ENCODE assay signal across 8 mouse cellular contexts in the genomic region with DNA sequence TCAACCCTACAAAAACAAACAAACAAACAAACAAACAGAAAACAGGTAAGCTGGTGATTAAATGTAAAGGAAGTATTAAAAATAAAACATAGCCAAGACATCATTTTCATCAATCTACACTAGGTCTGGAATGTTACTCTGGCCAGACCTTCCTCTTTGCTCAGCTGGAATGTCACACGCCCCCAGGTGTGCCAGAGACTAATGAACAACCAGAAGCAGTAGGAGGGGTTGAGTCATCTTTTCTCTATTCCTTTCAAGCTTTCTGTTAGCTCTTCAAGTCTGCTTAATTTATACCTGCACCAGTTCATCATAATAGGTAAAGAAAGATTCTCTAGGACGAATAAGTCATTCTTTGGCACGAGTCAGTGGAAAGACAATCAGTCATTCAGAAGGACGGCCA. TPM values are rescaled to one million over a fixed set of nuclear protein-coding genes. Genes with fewer than 3 reads are reported as not detected.
DNase-seq lines count a peak whose midpoint lies in the region; ATAC-seq and TF ChIP-seq lines count a peak whose summit lies in the region.

No protein-coding gene starts in this region.

- peak overlapping the region; percentile 85 for H3K9ac ChIP-seq in forebrain, embryonic 14.5 days (ENCODE audit: low read length)
- H3K9ac ChIP-seq in liver, embryonic 15.5 days: peak overlapping the region; percentile 80

- 31% methylated on average over 4 of the region's 4 CpGs for WGBS in heart, embryonic 10.5 days
- WGBS in forebrain, embryonic 14.5 days: 26% methylated on average over 4 of the region's 4 CpGs
- 20% methylated on average over 4 of the region's 4 CpGs for WGBS in liver, embryonic 15.5 days (ENCODE audit: insufficient replicate concordance)

- no peaks in the 10 kb centered on the region for H3K27me3 ChIP-seq in heart, embryonic 10.5 days (ENCODE audit: insufficient read depth, poor library complexity, severe bottlenecking)
- H3K27me3 ChIP-seq in E14TG2a.4 (ENCODE audit: insufficient read depth, low read length): no peaks in the 10 kb centered on the region
- no peaks in the 10 kb centered on the region for H3K27me3 ChIP-seq in forebrain, embryonic 14.5 days (replicated peaks; ENCODE audit: control insufficient read depth, insufficient read depth, low read length)
- H3K27me3 ChIP-seq in liver, embryonic 15.5 days: no peaks in the 10 kb centered on the region

- TF ChIP-seq CTCF in E14TG2a.4 (conservative IDR thresholded peaks at IDR 0.05; ENCODE audit: low read length): no peak

- peak overlapping the region; percentile 88 for H3K4me2 ChIP-seq in forebrain, embryonic 14.5 days (ENCODE audit: low read length)
- peak overlapping the region; percentile 79 for H3K4me2 ChIP-seq in liver, embryonic 15.5 days

- H3K4me3 ChIP-seq in heart, embryonic 10.5 days: peak overlapping the region; percentile 87
- peak overlapping the region; percentile 96 for H3K4me3 ChIP-seq in E14TG2a.4 (replicated peaks; ENCODE audit: low read length)
- peak overlapping the region; percentile 87 for H3K4me3 ChIP-seq in forebrain, embryonic 14.5 days (ENCODE audit: low read depth, low read length)
- H3K4me3 ChIP-seq in liver, embryonic 15.5 days (replicated peaks): peak overlapping the region; percentile 79

- no peak for ATAC-seq in forebrain, embryonic 14.5 days
- no peak for ATAC-seq in liver, embryonic 15.5 days (ENCODE audit: insufficient read depth)
- ATAC-seq in cerebellum, adult (ENCODE audit: insufficient number of reproducible peaks, low FRiP score, low TSS enrichment): no peak

- DNase-seq in heart, embryonic 10.5 days (ENCODE audit: low spot score): no peak
- DNase-seq in heart, postnatal 25 days (ENCODE audit: low spot score): no peak
- no peak for DNase-seq in forebrain, embryonic 14.5 days (ENCODE audit: low spot score)
- no peak for DNase-seq in adrenal gland, postnatal 36 days
- DNase-seq in left cerebral cortex, postnatal 14 days (ENCODE audit: low spot score in 2 of 2): no peak

- peaks cover 22% of the 10 kb centered on the region for H3K36me3 ChIP-seq in heart, embryonic 10.5 days
- H3K36me3 ChIP-seq in E14TG2a.4 (ENCODE audit: insufficient read depth, low read length): peaks cover 53% of the 10 kb centered on the region
- peaks cover 13% of the 10 kb centered on the region for H3K36me3 ChIP-seq in forebrain, embryonic 14.5 days (ENCODE audit: control insufficient read depth, insufficient read depth, low read length)
- peaks cover 14% of the 10 kb centered on the region for H3K36me3 ChIP-seq in liver, embryonic 15.5 days (replicated peaks)

- intact Hi-C loops in heart, postnatal 25 days (cut with DNase I): loop anchor here (5.0 kb wide), 1 partner anchor 109 kb away; the partner anchor contains the start of gene Exoc3
- intact Hi-C loops in left cerebral cortex, postnatal 14 days (cut with DNase I): no loop called here

- H3K9me3 ChIP-seq in heart, embryonic 10.5 days: no peaks in the 10 kb centered on the region
- H3K9me3 ChIP-seq in E14TG2a.4 (ENCODE audit: low read length): no peaks in the 10 kb centered on the region
- H3K9me3 ChIP-seq in forebrain, embryonic 14.5 days (replicated peaks; ENCODE audit: control insufficient read depth, low read length): no peaks in the 10 kb centered on the region
- no peaks in the 10 kb centered on the region for H3K9me3 ChIP-seq in liver, embryonic 15.5 days (replicated peaks)

- no peak overlapping the region; the same call in 1 of the 2 replicates for H3K27ac ChIP-seq in heart, embryonic 10.5 days
- no peak overlapping the region for H3K27ac ChIP-seq in forebrain, embryonic 14.5 days (ENCODE audit: low read depth, low read length)
- peak overlapping the region; percentile 76 for H3K27ac ChIP-seq in liver, embryonic 15.5 days (replicated peaks)

- peaks cover 11% of the 10 kb centered on the region for H3K4me1 ChIP-seq in heart, embryonic 10.5 days
- peaks cover 19% of the 10 kb centered on the region for H3K4me1 ChIP-seq in E14TG2a.4 (replicated peaks; ENCODE audit: low read depth, low read length)
- H3K4me1 ChIP-seq in forebrain, embryonic 14.5 days (ENCODE audit: control insufficient read depth, insufficient read depth, low read length): peaks cover 7% of the 10 kb centered on the region
- H3K4me1 ChIP-seq in liver, embryonic 15.5 days (replicated peaks): peaks cover 33% of the 10 kb centered on the region

RNA-seq across cellular contexts. Expression of gene Pdcd6, which starts 1.0 kb away (rescaled TPM):
- 106 and 126 TPM in 2 replicates for polyA plus RNA-seq in heart, embryonic 10.5 days (2016; fragmentation: Nextera tagmentation; extraction: Ambion mirVana)
- 10 to 100 TPM; 40.1 to 40.8 TPM for total RNA-seq in heart, postnatal 25 days (2021)
- polyA plus RNA-seq in forebrain, embryonic 14.5 days (2014; fragmentation: Nextera tagmentation; extraction: Ambion mirVana): 150 and 155 TPM in 2 replicates
- 65.9 and 69.8 TPM in 2 replicates for polyA plus RNA-seq in liver, embryonic 15.5 days (2015; fragmentation: Nextera tagmentation; extraction: Ambion mirVana)
- total RNA-seq in adrenal gland, postnatal 36 days (2021): 100 to 1,000 TPM; 133 to 173 TPM
- 10 to 100 TPM; 76.3 to 76.6 TPM for total RNA-seq in left cerebral cortex, postnatal 14 days (2021)

RNA-seq across cellular contexts. Expression of gene Ahrr, which starts 24.3 kb away (rescaled TPM):
- polyA plus RNA-seq in heart, embryonic 10.5 days (2016; fragmentation: Nextera tagmentation; extraction: Ambion mirVana): 0.30 and 0.90 TPM in 2 replicates
- total RNA-seq in heart, postnatal 25 days (2021): under 1 TPM; 0.50 to 0.83 TPM
- polyA plus RNA-seq in forebrain, embryonic 14.5 days (2014; fragmentation: Nextera tagmentation; extraction: Ambion mirVana): 0.88 and 0.89 TPM in 2 replicates
- 0.03 and 0.61 TPM in 2 replicates for polyA plus RNA-seq in liver, embryonic 15.5 days (2015; fragmentation: Nextera tagmentation; extraction: Ambion mirVana)
- total RNA-seq in adrenal gland, postnatal 36 days (2021): 1 to 10 TPM in 1 of 2 experiments, under 1 TPM in 1; 0.89 to 1.3 TPM
- 1 to 10 TPM in 1 of 2 experiments, under 1 TPM in 1; 0.86 to 1.2 TPM for total RNA-seq in left cerebral cortex, postnatal 14 days (2021)

RNA-seq across cellular contexts. Expression of gene Sdha, which starts 33.7 kb away (rescaled TPM):
- polyA plus RNA-seq in heart, embryonic 10.5 days (2016; fragmentation: Nextera tagmentation; extraction: Ambion mirVana): 345 and 502 TPM in 2 replicates
- 1,000 to 10,000 TPM; 1,489 to 1,582 TPM for total RNA-seq in heart, postnatal 25 days (2021)
- polyA plus RNA-seq in forebrain, embryonic 14.5 days (2014; fragmentation: Nextera tagmentation; extraction: Ambion mirVana): 167 and 188 TPM in 2 replicates
- polyA plus RNA-seq in liver, embryonic 15.5 days (2015; fragmentation: Nextera tagmentation; extraction: Ambion mirVana): 151 and 167 TPM in 2 replicates
- 100 to 1,000 TPM; 611 to 702 TPM for total RNA-seq in adrenal gland, postnatal 36 days (2021)
- 100 to 1,000 TPM; 269 to 280 TPM for total RNA-seq in left cerebral cortex, postnatal 14 days (2021)

RNA-seq across cellular contexts. Expression of gene Ccdc127, which starts 33.7 kb away (rescaled TPM):
- polyA plus RNA-seq in heart, embryonic 10.5 days (2016; fragmentation: Nextera tagmentation; extraction: Ambion mirVana): 50.0 and 50.2 TPM in 2 replicates
- 10 to 100 TPM; 42.2 to 48.6 TPM for total RNA-seq in heart, postnatal 25 days (2021)
- polyA plus RNA-seq in forebrain, embryonic 14.5 days (2014; fragmentation: Nextera tagmentation; extraction: Ambion mirVana): 37.4 and 47.2 TPM in 2 replicates
- polyA plus RNA-seq in liver, embryonic 15.5 days (2015; fragmentation: Nextera tagmentation; extraction: Ambion mirVana): 17.2 and 18.4 TPM in 2 replicates
- 10 to 100 TPM; 58.0 to 58.1 TPM for total RNA-seq in adrenal gland, postnatal 36 days (2021)
- 10 to 100 TPM; 64.6 to 64.9 TPM for total RNA-seq in left cerebral cortex, postnatal 14 days (2021)

RNA-seq across cellular contexts. Expression of gene Lrrc14b, which starts 47.4 kb away (rescaled TPM):
- polyA plus RNA-seq in heart, embryonic 10.5 days (2016; fragmentation: Nextera tagmentation; extraction: Ambion mirVana): 0.09 and 0.62 TPM in 2 replicates
- 10 to 100 TPM; 73.0 to 78.4 TPM for total RNA-seq in heart, postnatal 25 days (2021)
- not detected in 2 replicates for polyA plus RNA-seq in forebrain, embryonic 14.5 days (2014; fragmentation: Nextera tagmentation; extraction: Ambion mirVana)
- polyA plus RNA-seq in liver, embryonic 15.5 days (2015; fragmentation: Nextera tagmentation; extraction: Ambion mirVana): not detected in 2 replicates
- under 1 TPM; 0.23 to 0.36 TPM for total RNA-seq in adrenal gland, postnatal 36 days (2021)
- total RNA-seq in left cerebral cortex, postnatal 14 days (2021): not detected
